Mouse (Mus musculus) hindbrain, embryonic 11.5 days (tissue): ENCODE data around the gene Hexim2. TPM values are rescaled to one million over a fixed set of nuclear protein-coding genes. Genes with fewer than 3 reads are reported as not detected.

Experiments
- ATAC-seq: fragments of 200-750 bp; cut with Nextera tagmentation; 2 replicates; pipeline ENCODE4 v1.8.0; 2017; ENCODE audit warnings: mild to moderate bottlenecking, moderate TSS enrichment, moderate library complexity; ENCODE audit not compliant: low FRiP score
- DNase-seq: peaks from one replicate; pipeline ENCODE4 v3.0.0-alpha.2; 2015; ENCODE audit warnings: low spot score
- H3K27ac ChIP-seq: fragments of 300-500 bp; sonication (generic); 2 replicates; pipeline ENCODE4 v1.5.1; 2014; ENCODE audit warnings: mild to moderate bottlenecking, low read depth, low read length
- H3K27me3 ChIP-seq: fragments of 300-500 bp; sonication (generic); 2 replicates; pipeline ENCODE4 v1.6.1; 2014; ENCODE audit warnings: mild to moderate bottlenecking, low read length, moderate library complexity, mixed read lengths; ENCODE audit not compliant: control insufficient read depth, insufficient read depth
- H3K36me3 ChIP-seq: fragments of 300-500 bp; sonication (generic); 2 replicates; pipeline ENCODE4 v1.6.1; 2014; ENCODE audit warnings: mild to moderate bottlenecking, low read length, moderate library complexity, mixed read lengths; ENCODE audit not compliant: control insufficient read depth, insufficient read depth
- H3K4me1 ChIP-seq: fragments of 300-500 bp; sonication (generic); replicated peaks from 2 replicates; pipeline ENCODE4 v1.6.1; 2014; ENCODE audit warnings: low read length, mixed read lengths; ENCODE audit not compliant: control insufficient read depth, insufficient read depth
- H3K4me2 ChIP-seq: fragments of 300-500 bp; sonication (generic); replicated peaks from 2 replicates; pipeline ENCODE4 v1.6.1; 2014; ENCODE audit warnings: mild to moderate bottlenecking, low read depth, low read length
- H3K4me3 ChIP-seq: fragments of 300-500 bp; sonication (generic); 2 replicates; pipeline ENCODE4 v1.5.1; 2014; ENCODE audit warnings: low read depth, low read length
- H3K9ac ChIP-seq: fragments of 300-500 bp; sonication (generic); 2 replicates; pipeline ENCODE4 v1.6.1; 2014; ENCODE audit warnings: low read depth, low read length
- H3K9me3 ChIP-seq: fragments of 300-500 bp; sonication (generic); 2 replicates; pipeline ENCODE4 v1.6.1; 2016; ENCODE audit warnings: low read length; ENCODE audit not compliant: control insufficient read depth
- WGBS: fragments of 180-500 bp; shearing (Covaris S2); extraction: QIAGEN DNeasy Blood & Tissue Kit; methylation state at CpG from one replicate; pipeline ENCODE4 v1.1.7; 2014; 5-methylcytosine and 5-hydroxymethylcytosine counted together
- polyA plus RNA-seq: library from polyadenylated mRNA; unstranded; fragments of >200 nt; fragmentation: Nextera tagmentation; extraction: Ambion mirVana; gene quantifications from 2 replicates; pipeline ENCODE4 v1.2.1, GENCODE M21; 2014

Hexim2 gene
- polyA plus RNA-seq, 1 experiment from 2014 or later = 5.2 TPM

- no peak overlapping the region for H3K27ac ChIP-seq
- H3K9ac ChIP-seq = no peak overlapping the region
- no peak overlapping the region for H3K4me2 ChIP-seq
- DNase-seq (no peak), ATAC-seq (no peak)
- H3K4me3 ChIP-seq = no peak overlapping the region
- H3K36me3 ChIP-seq = no peaks in the 10 kb centered on the region
- no peaks in the 10 kb centered on the region for H3K27me3 ChIP-seq
- WGBS = 73% methylated on average over 7 of the region's 7 CpGs
- no peaks in the 10 kb centered on the region; the same call in 1 of the 2 replicates for H3K4me1 ChIP-seq
- H3K9me3 ChIP-seq = no peaks in the 10 kb centered on the region
Observed at GRCm38 (mm10) chr11:103161449-103161848, 29.2 kb downstream of the Hexim2 start.

GRCm38 (mm10) chr11:103162132-103162531 is 29.9 kb downstream of the Hexim2 start:
- H3K27me3 ChIP-seq = no peaks in the 10 kb centered on the region
- no peak overlapping the region for H3K9ac ChIP-seq
- H3K4me2 ChIP-seq = no peak overlapping the region
- no peaks in the 10 kb centered on the region; the same call in 1 of the 2 replicates for H3K4me1 ChIP-seq
- no peak overlapping the region for H3K27ac ChIP-seq
- no peak for ATAC-seq
- DNase-seq = no peak
- no peak overlapping the region for H3K4me3 ChIP-seq
- 84% methylated on average over 5 of the region's 5 CpGs for WGBS
- H3K9me3 ChIP-seq = no peaks in the 10 kb centered on the region
- H3K36me3 ChIP-seq = no peaks in the 10 kb centered on the region

- 30% methylated on average over 10 of the region's 10 CpGs for WGBS
- Histone ChIP-seq H3K4me2 (no peak overlapping the region), H3K9ac (no peak overlapping the region), H3K4me1 (no peaks in the 10 kb centered on the region), H3K9me3 (no peaks in the 10 kb centered on the region), H3K27me3 (peaks cover 3% of the 10 kb centered on the region), H3K27ac (no peak overlapping the region), H3K36me3 (no peaks in the 10 kb centered on the region), H3K4me3 (no peak overlapping the region)
- no peak for ATAC-seq
- DNase-seq = no peak
Observed at GRCm38 (mm10) chr11:103164391-103164790, 32.2 kb downstream of the Hexim2 start.

GRCm38 (mm10) chr11:103168690-103169390 is 36.6 kb downstream of the Hexim2 start:
- peaks cover 41% of the 10 kb centered on the region for H3K27me3 ChIP-seq
- H3K4me3 ChIP-seq = no peak overlapping the region
- ATAC-seq (no peak), DNase-seq (peak; percentile 77)
- H3K36me3 ChIP-seq = no peaks in the 10 kb centered on the region
- WGBS = 30% methylated on average over 9 of the region's 9 CpGs
- H3K4me1 ChIP-seq = no peaks in the 10 kb centered on the region
- H3K9me3 ChIP-seq = no peaks in the 10 kb centered on the region
- H3K4me2 ChIP-seq = no peak overlapping the region
- no peak overlapping the region for H3K27ac ChIP-seq
- H3K9ac ChIP-seq = no peak overlapping the region

GRCm38 (mm10) chr11:103169664-103170063 is 37.4 kb downstream of the Hexim2 start:
- 79% methylated on average over 5 of the region's 5 CpGs for WGBS

GRCm38 (mm10) chr11:103170111-103170493 is 37.9 kb downstream of the Hexim2 start:
- Histone ChIP-seq H3K4me3 (peak overlapping the region; percentile 66), H3K9me3 (no peaks in the 10 kb centered on the region), H3K27me3 (peaks cover 41% of the 10 kb centered on the region), H3K4me1 (no peaks in the 10 kb centered on the region), H3K27ac (no peak overlapping the region), H3K4me2 (peak overlapping the region; percentile 99), H3K36me3 (no peaks in the 10 kb centered on the region), H3K9ac (no peak overlapping the region)
- ATAC-seq (no peak), DNase-seq (no peak)
- 50% methylated on average over 3 of the region's 3 CpGs for WGBS

More at GRCm38 (mm10) chr11:103169664-103170063, 37.4 kb downstream of the Hexim2 start:
- Histone ChIP-seq H3K9me3 (no peaks in the 10 kb centered on the region), H3K27me3 (peaks cover 41% of the 10 kb centered on the region), H3K9ac (no peak overlapping the region), H3K27ac (no peak overlapping the region), H3K4me2 (no peak overlapping the region), H3K36me3 (no peaks in the 10 kb centered on the region), H3K4me3 (no peak overlapping the region), H3K4me1 (no peaks in the 10 kb centered on the region)
- DNase-seq = no peak
- no peak for ATAC-seq

- H3K27ac ChIP-seq = no peak within 1 kb of the TSS
- peaks cover 41% of the 10 kb centered on the region for H3K27me3 ChIP-seq
- peak within 1 kb of the TSS; percentile 59 for H3K9ac ChIP-seq
- ATAC-seq (peak; percentile 33; the same call in 1 of the 2 replicates), DNase-seq (peak; percentile 60)
- H3K9me3 ChIP-seq = no peaks in the 10 kb centered on the region
- peak within 1 kb of the TSS; percentile 66 for H3K4me3 ChIP-seq
- WGBS = 1% methylated on average over 55 of the region's 84 CpGs
- H3K4me1 ChIP-seq = no peaks in the 10 kb centered on the region
- H3K36me3 ChIP-seq = no peaks in the 10 kb centered on the region
- peak within 1 kb of the TSS; percentile 99 for H3K4me2 ChIP-seq
Observed at GRCm38 (mm10) chr11:103170494-103171285, 38.5 kb downstream of the Hexim2 start, which contains the start of gene Fmnl1. Fmnl1 (plus strand) TSS chr11:103171107.

GRCm38 (mm10) chr11:103171286-103171620 is 39.0 kb downstream of the Hexim2 start:
- no peak for ATAC-seq
- H3K27me3 ChIP-seq = peaks cover 41% of the 10 kb centered on the region

More at GRCm38 (mm10) chr11:103171286-103171620, 39.0 kb downstream of the Hexim2 start:
- Histone ChIP-seq H3K9me3 (no peaks in the 10 kb centered on the region), H3K36me3 (no peaks in the 10 kb centered on the region), H3K4me1 (no peaks in the 10 kb centered on the region), H3K4me3 (peak overlapping the region; percentile 66), H3K27ac (no peak overlapping the region), H3K4me2 (peak overlapping the region; percentile 99), H3K9ac (peak overlapping the region; percentile 59; the same call in 1 of the 2 replicates)
- 3% methylated on average over 15 of the region's 23 CpGs for WGBS
- no peak for DNase-seq
